Mouse (Mus musculus): ENCODE results near the gene Wnt9b.
"Not testable (repeated sequence)": the region's sequence is repeated elsewhere in the genome, so short reads cannot be mapped to it uniquely, and the experiment has no call there.

Wnt9b gene

DNA sequence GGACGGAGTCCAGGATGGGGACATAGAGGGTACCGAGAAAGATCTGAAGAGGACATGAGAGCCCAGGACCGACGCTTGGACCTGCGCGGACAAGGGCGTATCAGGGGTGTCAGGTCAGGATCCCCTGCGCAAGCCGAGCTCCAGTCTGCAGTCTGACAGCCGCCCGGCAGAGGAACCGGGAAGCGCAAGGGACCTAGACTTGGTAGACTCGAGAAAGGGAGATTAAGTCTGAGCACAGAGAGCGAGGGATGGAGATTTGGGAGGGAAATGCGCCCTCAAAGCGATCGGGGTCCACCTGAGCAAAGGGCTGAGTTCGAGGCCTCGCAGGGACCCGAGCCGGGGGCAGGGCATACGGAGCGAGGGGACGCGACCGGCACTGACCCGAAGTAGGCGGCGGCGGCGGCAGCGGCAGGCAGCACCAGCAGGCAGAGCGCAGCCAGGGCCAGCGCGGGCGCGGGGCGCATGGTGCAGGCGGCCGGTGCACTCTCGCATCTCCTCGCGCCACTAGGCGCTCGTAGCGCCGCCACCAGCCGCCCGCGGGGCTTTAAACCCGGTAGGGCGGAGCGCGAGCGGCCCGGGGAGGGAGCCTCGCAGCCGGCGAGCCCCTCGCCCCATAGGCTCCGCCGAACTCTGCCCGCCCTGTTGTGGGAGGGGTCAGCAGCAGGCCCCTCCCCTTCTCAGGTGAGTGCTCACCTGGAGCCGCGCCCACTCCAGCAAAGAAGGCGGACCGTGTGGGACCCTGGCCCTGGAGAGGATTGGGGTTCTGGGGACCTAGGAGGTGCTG, at the start of gene Wnt9b:
Wnt9b (minus strand) TSS at position 516 of the 784 bp plus-strand sequence.
- no peak for DNase-seq

DNA sequence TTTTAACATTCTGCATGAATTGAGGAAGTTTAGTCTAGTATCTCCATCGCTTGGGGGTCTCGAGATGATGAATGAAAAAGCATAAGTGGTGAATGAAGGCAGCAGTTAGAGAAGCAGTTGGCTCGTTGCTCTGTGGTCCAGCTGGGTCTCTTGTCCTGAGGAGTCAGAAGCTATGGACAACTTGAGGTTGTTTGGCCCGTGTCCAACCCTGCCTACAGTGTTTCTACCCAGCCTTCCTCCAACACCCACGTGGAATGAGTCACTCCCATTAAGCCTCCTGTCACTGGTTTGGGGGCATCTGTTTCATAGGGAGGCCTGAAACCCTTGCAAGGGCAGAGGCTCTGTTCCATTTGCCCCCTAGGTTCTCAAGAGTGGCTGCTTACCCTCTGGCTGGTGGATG, 40.3 kb upstream of the Wnt9b start:
- DNase-seq = no peak

DNA sequence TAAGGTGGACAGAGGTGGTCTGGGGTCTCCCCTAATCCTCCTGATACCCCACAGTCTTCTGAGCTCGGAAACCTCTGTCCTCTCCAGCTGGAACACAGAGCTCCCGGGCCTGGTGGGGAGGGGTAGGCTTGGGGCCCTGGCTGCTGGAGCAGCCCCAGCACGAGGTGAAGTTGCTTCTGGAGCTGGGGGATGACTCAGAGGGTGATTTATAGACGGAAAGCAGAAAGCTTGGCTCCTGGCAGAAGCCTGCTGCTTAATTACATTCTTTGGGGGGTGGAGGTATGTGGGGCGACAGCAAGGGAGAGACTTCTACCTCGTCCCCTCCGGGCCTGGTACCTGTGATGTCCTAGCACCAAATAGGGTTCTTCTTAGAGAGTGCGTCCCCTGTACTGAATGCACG, 30.5 kb upstream of the Wnt9b start:
- no peak for DNase-seq

DNA sequence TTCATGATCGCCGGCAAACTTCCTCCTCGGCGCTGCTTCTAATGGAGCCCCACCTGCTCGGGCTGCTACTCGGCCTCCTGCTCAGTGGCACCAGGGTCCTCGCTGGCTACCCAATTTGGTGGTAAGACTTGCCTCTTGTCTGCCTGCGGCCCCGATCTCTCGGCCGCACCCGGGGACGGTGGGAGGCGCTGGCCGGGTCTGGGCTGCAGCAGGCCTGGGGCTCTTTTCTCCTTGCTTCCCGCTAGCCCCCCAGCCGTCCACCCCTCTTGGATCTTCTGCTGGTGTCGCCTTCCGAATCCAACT, 24.6 kb upstream of the Wnt9b start:
- no peak for DNase-seq

DNA sequence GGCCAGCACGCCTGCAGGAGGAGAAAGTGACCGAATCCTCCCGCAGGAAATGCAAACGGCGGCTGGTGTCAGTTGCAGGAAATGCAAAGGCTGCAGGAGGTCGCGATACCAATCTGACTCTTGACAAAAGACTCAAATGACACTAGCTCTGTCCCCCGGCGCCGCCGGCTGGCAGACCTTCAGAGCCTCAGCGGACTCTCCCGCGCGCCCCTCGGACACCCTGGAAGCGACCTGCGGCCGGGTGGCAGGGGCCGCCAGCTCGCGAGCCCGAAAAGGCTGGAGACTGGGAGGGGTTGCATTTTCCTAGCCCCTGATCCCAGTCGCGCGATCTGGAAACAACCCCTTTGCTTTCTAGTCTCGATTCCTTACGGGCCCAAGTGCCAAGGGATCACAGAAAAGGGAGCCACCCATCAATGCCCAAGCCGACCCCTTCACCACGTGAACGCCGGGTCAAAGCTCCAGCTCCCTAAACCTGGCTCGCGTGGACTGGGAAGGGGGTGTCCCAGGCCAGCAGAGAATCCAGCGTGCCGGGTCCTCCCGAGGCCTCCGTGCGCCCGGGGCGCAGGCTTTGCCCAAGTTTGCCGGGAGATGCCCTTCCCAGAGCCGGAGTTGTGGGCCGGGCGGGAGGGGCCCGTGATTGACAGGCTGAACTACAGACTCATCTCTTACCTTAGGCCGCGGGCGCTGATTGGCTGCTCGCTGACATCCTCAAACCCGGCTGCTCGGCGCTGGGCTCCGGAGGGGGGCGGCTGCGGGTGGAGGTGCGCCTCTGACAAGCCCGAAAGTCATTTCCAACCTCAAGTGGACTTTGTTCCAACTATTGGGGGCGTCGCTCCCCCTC, 24.0 kb upstream of the Wnt9b start, which contains the start of gene Wnt3:
Wnt3 (plus strand) TSS at position 764 of the 841 bp plus-strand sequence.
- DNase-seq = peak; percentile 34

DNA sequence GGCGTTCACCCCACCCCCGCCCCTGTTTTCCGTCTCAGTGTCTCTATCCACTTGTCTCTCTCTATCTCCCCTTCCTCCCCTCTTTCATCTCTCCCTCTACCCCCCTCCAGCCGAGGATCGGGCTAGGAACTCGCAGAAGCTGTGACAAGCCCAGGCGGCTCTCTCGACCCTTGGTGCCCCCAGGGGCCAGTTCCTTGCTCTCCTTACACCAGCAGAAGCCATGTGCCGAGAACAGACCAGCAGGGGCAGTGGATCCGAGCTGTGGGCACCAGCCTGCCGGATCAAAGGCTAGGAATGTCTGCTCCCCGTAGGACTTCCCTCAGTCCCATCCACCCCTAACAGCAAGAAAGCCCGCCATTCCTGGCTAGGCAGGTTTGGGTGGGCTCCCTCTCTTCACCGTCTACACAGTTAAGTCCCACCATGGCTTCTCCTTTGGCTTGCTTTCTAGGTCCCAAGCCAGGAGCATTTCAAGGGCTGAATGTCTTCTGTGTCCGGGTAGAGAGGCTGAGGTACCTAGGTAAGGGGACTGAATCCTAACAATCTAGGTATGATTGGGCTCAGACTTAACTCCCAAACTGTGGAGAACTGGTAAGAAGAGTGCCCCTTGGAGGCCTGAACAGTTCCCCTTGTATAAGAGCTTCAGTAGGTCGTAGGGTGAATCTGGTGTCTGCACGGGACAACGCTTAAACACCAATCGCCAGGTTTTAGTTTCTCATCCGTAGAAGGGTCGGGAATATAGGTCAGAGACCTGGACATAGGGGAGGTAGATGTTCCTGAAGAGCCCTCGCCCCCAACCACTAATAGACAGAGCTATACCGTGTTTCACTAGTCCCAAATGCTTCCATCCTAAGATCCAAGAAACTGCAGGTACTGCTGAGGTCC, 23.1 kb upstream of the Wnt9b start:
- DNase-seq = no peak

DNA sequence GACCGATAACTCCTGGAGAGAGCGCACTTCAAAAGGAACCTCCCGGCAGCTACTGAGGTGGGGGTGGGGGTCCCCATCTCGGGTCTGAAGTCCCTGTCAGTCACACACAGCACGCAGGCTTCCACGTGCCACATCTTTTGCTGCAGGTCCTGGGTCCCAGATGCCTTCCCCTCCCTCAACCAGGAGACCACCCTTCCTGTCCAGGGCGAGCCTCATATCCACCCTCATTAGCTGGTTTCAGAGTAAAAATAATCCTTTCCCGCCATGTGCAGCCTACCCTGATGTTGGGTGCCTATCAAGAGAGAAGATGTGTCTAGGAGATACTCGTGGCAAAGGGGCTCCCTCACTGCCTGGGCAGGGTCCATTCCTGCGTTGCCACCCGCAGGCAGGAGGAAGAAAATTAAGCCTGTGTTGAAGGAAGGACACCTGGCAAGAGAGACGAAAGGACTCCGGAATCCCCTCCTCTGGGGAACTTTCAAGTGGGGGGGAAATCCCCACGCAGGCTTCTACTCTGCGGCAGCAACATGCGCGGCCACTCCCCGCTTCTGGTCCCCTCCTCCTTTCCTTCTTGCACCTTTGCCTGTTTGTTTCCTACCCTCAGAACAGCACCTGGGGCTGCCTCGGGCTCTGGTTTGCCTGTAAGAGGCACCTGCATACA, 21.7 kb upstream of the Wnt9b start:
- no peak for DNase-seq

DNA sequence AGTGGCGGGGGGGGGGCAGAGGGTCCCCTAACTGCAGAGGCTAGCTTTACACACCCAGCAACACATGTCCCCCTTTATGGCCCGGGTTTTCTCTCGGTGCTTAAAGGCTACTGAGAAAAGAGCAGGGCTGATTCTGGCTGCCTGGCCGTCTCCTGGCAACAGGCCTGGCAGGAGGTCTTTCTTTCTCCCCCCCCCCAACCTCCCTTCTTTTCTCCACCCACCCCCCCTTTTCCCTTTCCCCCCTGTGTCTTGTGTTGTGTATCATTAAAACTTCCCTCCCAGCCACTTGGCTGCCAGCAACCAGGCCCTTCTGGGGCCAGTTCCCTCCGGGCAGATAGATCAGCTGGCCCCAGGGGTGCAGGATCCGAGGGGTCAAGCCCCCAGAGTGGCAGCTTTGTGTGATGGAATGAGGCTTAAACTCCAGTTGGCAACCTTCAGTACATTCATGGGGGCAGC, 16.0 kb upstream of the Wnt9b start:
- DNase-seq = no peak

DNA sequence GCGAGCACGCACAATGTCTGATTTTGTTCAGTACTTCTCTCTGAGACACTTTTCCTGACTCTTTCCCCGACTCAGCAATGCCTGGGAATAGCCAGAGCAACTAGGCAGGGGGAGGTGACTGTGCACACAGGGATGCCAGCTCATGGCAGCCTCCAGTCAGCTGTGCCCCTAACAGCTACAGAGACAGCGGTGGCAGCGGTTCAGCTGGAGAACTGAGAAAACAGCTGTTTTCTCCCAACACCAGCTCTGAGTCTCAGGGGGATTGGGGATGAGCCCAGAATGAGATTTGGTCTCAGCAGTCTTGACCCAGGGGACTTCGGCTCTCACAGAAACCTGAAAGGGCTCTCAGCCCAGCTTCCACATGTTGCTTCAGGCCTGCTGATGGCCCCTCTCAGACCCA, 15.0 kb upstream of the Wnt9b start:
- DNase-seq = no peak

DNA sequence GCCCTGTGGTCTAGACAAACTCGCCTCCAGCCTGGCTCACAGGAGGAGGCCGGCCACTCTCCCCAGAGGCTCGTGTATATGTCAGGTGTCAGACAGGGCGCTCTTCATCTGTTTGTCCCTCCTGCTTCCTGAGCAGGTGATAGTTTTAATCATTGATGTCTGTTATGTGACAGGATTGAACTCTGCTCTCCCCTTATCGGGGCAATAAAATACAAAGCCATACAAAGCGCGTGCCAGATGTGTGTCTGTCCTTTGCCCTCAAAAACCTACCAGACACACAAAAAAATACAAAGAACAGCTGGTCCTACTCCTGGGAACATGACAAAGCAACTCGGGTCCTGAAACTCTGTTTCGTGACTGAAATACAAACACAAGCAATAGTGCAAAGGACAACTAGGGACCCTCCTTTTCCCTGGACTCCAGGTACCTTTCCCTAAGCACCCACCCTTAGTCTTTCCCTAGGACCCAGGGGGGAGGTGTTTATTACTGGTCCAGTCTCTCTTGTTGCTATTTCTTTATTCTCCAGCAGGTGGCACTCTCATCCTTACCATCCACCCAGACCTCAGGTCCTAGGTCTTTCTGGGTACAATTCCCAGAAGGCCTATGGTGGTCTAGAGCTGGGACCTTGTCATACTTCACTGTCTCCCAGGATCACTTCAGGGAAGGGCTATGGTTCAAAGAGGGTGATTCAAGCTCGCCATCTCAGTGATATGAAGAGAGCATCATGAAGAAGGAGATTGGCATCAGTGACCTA, 14.0 kb upstream of the Wnt9b start:
- peak; percentile 78 for DNase-seq

DNA sequence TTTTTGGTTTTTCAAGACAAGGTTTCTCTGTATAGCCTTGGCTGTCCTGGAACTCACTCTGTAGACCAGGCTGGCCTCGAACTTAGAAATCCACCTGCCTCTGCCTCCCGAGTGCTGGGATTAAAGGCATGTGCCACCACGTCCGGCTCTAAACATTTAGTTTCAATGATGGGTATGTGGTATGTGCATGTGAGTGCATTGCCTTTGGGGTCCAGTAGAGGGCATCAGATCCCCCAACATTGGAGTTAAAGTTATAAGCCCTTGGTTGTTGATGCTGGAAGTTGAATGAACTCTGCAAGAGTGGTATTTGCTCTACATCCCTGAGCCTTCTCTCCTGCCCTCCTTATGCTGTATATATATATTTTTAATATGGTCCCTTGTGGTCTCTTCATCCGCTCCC, 11.3 kb upstream of the Wnt9b start:
- DNase-seq = not testable (repeated sequence)

DNA sequence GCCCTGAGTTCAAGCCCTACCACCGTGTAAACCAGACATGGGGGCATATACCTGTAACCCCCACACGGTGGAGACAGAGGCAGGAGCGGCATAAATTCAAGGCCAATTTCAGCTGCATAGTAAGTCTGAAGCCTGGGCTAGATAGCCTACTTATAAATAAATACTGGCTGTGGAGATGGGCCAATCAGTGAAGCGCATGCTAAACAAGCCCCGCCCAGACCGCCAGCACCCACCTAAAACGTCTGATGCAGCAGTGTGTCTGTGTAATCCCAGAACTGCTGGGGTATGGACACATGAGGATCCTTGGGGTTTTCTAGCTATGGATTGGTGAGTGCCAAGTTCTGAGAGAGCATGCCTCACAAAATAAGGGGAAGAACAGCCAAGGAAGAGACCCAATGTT, 10.5 kb upstream of the Wnt9b start:
- DNase-seq = no peak

DNA sequence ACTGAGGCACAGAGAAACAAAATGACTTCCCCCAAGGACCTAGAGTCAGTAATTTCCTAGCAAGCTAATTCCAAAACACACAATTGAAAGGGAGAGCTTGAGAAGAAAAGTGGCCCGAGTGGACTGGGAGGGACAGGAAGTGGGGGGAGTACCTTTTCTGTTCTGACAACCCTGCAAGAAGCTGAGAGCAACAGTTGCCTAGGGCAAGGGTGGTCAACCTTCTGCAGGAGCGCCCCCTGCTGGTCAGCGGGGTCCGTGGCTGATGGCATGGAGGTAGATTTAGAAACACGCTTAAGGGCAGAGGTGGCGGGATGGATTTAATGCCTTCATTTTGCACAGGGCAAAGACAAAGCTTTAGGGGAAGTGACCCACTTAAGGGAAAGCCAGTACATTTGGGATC, 9.1 kb upstream of the Wnt9b start:
- peak; percentile 26 for DNase-seq

DNA sequence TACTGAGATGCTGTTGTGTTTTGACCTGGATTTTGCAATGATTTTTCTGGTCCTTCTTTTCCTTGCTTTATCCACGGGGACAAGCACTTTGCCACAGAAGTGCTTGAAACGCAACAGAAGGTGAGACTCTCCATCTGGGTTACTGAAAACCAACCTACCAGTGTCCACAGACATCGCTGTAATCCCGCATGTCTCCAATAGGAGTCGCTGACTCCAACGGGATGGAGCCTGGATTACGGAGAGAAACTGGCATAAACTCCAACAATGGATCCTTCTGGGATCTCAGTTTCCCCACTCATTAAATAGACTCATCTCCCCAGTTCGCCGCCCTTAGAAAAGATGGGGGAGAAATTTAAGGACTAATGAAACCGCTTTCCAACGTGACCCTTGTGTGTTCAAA, 8.4 kb upstream of the Wnt9b start:
- DNase-seq = no peak

DNA sequence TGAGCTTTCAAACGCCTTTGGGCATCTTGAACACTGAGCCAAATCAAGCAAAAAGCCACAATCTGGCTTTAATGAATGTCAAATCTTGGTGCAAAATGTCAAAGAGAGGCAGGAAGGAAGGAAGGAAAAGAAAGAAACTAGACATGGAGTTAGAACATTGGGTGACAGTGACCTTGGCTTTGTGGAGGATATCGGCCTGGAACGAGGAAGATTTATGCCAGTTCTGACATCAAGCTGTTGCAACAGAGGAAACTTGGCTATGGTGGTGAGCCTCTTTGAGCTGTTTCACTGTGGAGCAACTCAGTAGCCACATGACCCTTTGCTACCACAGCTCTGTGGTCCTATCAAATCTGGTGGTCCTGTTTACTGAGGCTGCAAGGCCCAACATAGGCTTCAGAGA, 991 bp upstream of the Wnt9b start:
- no peak for DNase-seq

DNA sequence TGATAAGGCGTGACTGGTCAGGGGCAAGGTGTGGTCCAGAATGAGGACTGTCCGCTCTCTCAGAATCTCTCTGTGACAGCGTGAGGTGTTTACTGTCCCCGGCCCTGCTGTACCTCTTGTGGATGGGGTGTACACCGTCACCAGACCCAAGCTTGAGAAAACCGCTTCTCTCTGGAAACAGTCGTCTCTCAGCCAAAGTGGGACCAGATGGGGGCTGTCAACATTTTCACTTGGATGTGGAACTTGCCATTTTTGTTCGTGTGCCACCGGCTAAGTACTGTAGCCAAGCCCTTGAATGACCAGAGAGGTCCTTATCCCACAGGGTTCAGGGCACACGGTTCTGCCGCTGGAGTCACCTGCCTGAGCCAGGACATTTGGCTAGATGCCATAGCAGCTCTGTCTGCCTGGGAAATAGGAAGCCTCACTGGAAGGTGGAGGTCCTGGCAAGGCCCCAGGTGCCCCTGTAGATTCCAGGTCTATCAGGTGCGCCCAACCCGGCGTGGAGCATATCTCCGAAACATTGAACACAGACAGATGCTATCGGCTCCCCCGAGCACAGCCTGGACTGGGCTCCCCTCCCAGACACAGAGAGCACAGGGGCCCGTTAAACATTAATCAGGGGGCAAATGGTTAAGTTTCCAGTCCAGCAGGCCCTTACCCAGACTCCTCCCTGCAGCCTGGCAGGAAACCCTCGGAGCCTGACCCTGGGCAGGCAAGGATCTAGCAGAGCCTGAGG, 14.4 kb downstream of the Wnt9b start:
- DNase-seq = no peak

DNA sequence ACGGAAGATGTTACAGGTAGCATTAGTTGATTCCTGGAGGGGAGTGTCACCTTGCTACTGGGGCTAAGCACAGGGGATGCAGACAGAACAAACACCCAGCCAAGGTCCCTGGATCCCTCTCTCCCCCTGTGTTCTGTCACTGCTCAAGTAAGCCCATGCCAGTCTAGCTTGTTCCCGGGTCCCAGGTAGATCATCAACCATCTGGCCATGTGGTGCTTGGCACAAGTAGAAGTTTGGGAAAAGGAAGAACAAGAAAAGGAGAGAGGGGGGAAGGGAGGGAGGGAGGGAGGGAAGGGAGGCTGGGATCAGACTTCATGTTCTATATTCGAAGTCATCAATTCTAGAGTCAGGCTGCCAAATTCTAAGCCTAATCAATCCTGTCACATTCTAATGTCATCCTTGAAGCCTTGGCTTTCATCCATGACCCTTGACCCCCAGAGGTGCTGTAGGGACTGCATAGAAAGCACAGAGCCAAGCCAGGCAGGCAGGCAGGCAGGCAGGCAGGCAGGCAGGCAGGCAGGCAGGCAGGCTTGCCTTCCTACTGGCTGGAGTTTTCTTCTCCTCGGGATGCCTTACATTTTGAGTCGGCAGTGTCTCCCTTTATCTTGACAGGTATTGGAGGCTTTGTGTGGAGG, 15.1 kb downstream of the Wnt9b start:
- no peak for DNase-seq

DNA sequence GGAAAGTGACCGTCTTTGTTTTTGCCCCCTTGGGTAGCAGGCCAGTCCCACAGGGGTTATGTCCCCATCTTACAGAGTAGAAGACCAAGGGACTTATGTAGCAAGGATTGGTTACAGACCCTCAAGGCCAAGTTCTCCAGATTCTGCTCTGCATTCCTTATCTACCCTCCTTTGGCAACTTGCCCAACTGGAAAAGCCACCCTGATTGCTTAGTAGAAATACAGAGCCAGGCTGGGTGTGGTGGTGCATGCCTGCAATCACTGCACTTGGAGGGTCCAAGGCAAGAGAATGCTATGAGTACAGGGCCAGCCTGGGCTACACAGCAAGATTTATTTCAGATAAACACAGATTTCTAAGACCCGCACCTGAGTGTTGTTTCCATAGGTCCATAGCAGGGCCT, 15.7 kb downstream of the Wnt9b start:
- DNase-seq = no peak

DNA sequence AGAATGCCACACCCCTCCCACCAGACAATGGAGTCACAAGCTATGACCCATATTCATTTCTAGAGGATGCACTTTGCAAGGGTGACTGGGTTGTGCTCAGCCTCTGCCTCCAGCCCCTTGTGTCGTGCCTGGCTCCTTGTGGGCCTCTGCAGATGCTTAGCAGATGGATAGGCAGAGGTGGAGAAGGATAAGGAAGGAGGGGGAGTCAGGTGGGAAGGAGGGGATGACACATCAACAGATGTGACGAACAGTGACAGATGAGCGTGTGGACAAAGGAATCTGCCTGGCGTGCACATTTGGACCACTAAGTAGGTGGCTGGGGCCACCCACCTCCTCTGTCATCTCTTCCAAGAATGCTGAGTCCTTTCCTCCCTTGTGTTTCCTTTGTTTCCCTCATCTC, 16.6 kb downstream of the Wnt9b start:
- no peak for DNase-seq

DNA sequence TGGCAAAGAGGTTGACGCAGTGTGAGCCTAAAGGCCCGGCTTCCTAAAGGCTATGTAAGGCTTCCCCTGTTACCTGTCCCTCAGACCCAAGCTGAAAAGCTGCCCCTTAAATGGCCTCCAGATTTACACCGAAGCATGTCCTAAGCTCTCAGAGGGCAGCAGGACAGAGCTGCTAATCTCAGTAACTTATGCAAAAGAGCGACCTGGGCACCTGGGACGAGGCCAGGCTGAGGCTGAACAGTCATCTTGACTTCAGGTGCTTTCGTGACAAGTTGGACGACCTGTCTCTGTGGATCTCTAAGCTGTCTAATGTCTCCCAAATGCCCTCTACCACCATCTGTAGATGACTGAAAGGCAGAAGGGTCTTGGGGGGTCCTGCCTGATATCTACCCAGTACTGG, 17.3 kb downstream of the Wnt9b start:
- no peak for DNase-seq

DNA sequence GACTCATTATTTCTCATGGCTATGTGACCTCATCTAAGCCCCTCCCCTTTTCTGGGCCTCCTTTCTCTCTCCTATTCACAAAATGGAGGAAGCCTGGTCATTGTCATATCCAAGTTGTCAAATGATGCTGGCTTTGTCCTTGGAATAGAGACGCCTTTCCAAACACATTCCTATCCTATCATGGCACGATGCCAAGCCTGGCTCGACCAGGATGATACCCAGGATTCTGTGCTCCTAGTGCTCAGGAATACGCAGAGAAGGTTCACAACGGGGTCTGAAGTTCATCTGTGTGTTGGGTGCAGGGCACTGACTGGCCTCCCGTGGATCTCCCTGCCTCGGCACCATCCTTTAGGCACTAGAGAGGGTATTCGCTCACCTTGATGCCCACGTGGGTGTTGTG, 18.0 kb downstream of the Wnt9b start:
- no peak for DNase-seq
